Mouse (Mus musculus): ENCODE measurements at regions not wholly inside any gene's neighbourhood (a gene's known extent, or its start where the extent isn't known, plus 50 kb on each side); places are given as distances from the start of the nearest gene placed in this dataset.
A peak's percentile ranks its signal among the peaks of the same experiment; 100 is the strongest.

DNA sequence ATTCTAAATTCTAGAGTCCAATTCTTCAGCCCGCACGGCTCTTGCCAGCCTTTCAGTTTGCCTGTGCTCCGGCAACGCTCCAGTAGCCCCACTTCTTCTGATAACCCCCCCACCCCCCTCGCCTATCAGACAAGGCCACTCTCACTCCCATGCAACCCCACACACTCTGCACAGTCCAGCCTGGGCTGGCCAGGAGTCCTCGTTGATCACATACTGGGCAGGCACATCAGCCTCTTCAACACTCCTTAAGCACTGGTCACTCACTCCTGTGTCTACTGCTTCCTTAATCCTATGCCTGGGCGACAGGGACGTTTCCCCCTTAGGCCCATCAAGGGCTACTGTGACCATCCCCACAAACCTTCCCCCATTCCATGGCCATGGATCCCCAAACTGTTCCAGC, 95.4 kb upstream of the Tom1l1 start:
- DNase-seq: no peak

DNA sequence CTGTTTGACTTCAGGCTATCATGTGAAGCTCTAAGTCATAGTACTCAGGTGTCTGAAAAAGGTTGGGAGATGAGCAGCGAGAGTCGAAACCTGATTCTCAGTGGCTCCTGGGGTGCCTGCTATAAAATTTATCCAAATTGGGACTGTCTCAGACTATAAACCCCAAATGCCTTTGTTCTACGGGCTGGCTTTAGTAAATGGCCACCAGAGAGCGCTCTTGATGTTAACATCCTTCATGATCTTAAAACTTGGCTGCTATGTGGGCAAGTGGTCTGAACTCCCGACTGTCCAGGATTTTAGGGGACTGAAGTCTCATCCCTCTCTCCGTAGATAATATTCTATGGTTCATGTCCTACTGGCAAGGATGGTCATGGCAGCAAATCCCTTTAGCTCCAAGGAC, 94.8 kb upstream of the Tom1l1 start:
- DNase-seq: peak; percentile 7

DNA sequence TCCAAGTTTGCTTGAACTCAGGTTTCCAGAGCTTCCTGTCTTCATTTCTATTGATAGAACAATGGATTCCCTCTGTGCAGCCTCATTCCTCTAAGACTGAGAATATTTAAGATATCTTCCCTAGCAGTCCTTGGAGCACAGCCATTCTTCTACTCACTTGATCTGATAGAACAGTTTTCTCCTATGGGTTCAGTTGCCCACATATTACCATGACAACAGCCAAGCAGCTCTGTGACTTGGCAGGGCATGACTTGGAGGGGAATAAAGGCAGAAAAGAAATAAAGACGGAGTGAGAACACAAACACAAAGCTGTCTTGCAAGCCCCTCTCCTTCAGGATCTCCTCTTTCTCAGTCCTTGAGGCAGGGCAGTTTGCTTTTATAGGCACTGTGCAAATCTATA, 87.6 kb upstream of the Tom1l1 start:
- peak; percentile 8 for DNase-seq

DNA sequence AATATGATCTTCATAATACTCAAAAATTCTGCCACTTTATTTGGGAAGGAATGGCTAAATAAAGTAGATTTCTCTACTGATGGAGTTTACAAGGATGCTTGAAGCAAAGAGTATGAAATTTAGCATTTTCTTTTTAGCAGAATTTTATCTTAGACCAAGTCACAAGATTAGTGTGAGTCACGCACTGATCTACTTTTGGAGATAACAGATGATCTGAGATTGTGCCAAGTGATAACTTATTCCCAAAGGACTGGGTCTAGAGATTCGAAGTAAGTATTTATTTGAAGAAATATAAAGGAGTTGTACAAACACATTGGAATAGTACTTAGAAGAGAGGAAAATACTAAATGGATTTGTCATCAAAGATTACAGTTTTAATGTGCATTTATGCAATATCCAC, 67.8 kb upstream of the Tom1l1 start:
- DNase-seq: peak; percentile 6

DNA sequence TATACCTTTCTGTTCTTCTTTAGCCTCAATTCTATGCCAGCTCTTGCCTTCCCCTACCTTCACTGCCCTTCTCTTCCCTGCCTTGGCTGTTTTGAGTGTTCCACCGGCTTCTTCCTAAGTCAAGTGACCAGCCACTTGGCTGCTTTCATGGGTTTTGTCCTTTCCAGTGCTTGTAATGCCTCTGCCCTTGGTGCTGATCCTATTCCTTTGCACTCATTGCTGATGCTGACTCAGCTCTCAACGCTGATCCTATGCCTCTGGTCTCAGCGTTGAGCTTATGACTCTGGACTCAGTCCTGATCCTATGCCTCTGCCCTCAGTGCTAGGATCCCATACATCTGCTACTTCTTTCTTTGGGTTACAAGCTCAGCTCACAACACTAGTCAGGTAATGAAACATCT, 60.3 kb upstream of the Tom1l1 start:
- DNase-seq: no peak

DNA sequence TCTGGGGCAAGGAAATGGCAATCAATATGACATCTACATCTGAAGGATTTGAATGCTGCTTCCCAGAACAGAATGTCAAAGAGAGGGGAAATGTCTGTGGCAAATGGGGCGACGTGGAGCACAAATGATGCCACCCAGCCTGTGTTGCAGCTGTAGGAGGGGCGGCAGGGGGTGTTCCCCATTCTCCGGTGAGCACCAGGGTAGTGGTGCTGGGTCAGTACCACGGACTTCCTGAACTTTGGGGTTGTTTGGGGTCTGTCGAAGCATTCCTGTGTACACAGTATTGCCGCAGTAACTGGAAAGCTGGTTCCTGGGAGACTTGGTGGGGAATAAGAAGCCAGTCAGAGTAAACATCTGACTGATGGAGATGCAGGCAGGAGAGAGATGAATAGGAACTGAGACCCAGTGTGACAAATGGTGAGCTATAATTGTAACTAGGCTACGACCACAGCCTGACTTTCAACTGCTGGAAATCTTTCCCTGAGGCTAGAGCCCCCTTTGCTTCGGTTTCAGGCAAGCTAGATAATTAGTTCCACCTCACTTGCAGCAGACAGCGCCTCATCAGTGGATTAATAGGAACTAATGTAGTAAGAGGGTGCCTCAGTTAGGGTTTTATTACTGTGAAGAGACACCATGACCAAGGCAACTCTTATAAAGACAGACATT, 53.9 kb upstream of the Tom1l1 start:
- no peak for DNase-seq

DNA sequence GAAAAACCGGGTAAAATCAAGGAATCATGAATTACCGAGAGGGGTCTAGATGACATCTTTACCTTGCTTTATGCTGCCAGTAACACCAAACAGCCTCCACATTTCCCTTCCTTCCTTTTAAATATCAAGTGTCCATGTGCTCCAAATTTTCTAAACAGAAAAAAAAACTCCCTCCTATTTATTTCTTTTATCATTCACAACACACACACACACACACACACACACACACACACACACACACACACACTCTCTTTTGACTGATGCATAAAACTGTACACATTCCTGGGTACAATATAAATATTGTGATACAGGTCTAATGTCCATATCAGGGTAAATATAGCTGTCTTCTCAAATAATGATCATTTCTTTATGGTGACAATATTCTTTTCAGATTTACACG, 51.3 kb upstream of the Tom1l1 start:
- DNase-seq: no peak

DNA sequence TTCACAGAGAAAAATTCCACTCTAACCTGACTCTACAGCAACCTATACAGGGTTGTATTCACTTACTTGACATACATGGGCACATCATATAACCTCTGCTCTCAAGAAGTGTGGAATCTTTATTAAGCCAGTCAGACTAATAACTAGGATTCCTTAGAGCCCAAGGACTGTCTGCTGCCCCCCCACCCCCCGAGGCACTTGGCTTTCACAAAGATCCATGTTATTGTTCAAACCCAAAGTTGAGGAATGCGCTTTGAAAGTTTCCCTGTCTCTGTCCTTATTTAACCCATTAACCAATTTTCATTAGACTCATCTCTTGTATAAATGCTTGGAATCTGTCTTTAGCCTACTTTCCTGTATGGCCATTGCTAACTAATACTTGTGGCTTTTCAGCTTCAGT, 50.6 kb upstream of the Tom1l1 start:
- DNase-seq: no peak
